Mouse (Mus musculus) splenic B cell, adult 2 months (primary cell): ENCODE measurements around the gene Lct.

Experiments
- DNase-seq: peaks from one replicate; pipeline ENCODE4 v3.0.0-alpha.2; 2011; ENCODE audit warnings: low read depth, low spot score
- H3K27me3 ChIP-seq: 2 replicates; pipeline ENCODE4 v1.6.1; 2012; ENCODE audit warnings: mild to moderate bottlenecking, low read length, moderate library complexity, mixed read lengths; ENCODE audit not compliant: control insufficient read depth, poor library complexity, insufficient read depth, severe bottlenecking
- H3K36me3 ChIP-seq: 2 replicates; pipeline ENCODE4 v1.6.1; 2012; ENCODE audit warnings: mild to moderate bottlenecking, low read length, moderate library complexity, mixed read lengths; ENCODE audit not compliant: control insufficient read depth, poor library complexity, insufficient read depth, severe bottlenecking

The Lct gene

DNA sequence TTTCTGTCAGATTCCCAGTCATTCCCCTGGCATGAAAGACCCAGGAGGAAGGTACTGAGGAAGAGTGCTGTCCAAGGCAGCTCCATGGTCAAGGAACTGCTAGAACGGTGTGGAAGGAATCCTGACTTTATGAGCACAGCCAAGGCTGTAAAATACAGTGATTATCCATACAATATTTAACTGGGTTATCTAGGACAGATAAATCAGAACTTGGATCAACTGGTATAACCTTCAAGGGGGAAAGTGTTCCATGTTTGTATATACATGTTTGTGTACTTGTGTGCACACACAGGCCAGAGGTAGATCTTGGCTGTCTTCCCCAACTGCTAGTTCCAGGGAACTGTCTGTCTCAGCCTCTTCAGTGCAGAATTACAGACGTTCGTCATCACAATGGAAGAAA, at the start of gene Lct:
TSS of gene Lct (minus strand) at position 101 of the 400 bp plus-strand sequence.
- Histone ChIP-seq H3K36me3 (peaks cover 2% of the 10 kb centered on the region), H3K27me3 (no peaks in the 10 kb centered on the region)
- DNase-seq, result no peak

DNA sequence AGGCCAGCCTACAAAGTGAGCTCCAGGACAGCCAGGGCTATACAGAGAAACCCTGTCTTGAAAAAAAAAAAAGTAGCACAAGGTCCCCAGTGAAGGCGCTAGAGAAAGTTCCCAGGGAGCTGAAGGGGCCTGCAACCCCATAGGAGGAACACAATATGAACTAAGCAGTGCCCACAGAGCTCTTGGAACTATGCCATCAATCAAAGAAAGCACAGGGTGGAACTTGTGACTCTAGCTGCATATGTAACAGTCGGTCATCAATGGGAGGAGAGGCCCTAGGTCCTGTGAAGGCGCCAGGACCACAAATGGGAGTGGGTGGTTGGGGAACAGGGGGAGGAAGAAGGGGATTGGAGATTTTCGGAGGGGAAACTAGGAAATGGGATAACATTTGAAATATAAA, 48.7 kb upstream of the Lct start:
- peaks cover 3% of the 10 kb centered on the region; the same call in 1 of the 2 replicates for H3K36me3 ChIP-seq
- DNase-seq, result no peak
- H3K27me3 ChIP-seq, result no peaks in the 10 kb centered on the region

DNA sequence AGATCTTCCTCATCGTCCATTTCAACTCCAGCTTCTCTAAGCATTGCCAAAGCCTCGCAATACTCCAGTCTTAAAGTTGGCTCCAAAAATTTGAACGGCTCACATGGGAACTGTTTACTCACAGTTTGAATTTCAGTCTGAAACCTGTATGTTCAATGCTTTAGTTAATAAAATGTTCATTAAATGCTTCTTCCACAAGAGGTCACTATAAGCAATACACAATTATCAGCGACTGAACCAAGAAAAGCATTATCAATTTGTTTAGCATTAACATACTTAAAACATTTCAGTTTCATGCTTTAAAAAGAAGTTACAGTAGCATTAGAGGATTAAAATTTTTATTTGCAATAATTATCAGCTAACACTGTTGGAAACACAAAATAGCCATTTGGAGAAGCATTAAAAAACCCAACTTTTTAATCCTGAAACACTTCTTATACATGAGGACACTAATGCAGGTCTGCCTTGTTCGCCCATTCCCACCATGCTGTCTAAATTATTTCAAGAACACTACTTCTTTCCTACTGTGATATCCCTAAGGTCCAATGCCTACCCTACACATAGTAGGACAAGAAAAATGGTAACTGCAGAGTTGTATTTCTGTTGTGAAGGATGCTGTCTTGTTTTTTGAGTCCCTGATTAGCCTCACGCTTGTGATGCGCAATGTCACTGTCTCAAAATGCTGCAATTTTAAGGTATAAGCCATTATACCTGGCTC, 44.2 kb upstream of the Lct start:
- DNase-seq, result peak; percentile 55
- Histone ChIP-seq H3K36me3 (no peaks in the 10 kb centered on the region), H3K27me3 (no peaks in the 10 kb centered on the region)

DNA sequence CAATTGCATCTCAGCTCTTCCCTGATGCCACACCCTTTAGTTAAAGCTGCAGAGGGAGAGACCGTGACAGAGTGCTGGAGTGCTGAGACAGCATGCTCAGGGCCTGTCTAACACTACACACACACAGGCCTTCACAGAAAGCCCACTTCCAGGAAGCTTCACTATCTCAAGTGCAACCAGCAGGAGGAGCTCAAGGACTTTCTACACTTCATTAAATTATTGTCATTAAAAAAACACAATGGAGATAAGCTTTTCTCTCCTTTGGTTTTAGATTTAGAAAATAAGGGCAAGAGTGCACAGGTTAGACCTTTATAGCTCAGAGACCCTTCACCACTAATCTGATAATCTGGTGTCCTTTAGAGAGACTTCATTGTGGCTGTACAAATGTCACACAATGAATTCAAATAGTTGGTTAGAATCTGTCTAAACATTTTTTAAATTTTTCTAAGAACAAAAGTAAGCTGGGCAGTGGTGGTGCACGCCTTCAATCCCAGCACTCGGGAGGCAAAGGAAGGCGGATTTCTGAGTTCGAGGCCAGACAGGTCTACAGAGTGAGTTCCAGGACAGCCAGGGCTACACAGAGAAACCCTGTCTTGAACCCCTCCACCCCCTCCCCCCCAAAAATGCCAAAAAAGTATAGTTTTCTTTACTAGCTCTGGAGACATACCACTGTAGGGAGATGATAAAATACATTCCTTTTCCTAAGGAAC, 40.8 kb upstream of the Lct start:
- Histone ChIP-seq H3K27me3 (no peaks in the 10 kb centered on the region), H3K36me3 (no peaks in the 10 kb centered on the region; the same call in 1 of the 2 replicates)
- DNase-seq, result peak; percentile 78

DNA sequence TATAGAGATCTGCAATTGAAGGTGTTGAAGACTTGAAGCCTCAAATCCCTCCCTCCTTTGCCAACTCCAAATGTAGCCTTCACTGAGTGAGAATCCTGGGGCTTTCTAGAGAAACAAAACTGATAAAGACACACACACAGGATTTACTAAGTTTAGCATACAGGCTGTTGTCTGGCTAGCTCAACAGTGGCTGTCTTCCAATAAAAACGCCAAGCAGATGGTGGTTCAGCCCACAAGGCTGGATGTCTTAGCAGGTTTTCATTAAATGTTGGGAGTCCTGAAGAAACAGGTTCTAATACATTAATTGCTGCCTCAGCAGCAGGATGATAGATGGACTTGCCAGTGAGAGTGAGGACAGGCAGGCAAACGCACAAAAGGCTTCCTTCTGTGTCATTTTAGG, 32.5 kb upstream of the Lct start:
- DNase-seq, result no peak
- H3K36me3 ChIP-seq, result no peaks in the 10 kb centered on the region; the same call in none of the 2 replicates
- H3K27me3 ChIP-seq, result no peaks in the 10 kb centered on the region

DNA sequence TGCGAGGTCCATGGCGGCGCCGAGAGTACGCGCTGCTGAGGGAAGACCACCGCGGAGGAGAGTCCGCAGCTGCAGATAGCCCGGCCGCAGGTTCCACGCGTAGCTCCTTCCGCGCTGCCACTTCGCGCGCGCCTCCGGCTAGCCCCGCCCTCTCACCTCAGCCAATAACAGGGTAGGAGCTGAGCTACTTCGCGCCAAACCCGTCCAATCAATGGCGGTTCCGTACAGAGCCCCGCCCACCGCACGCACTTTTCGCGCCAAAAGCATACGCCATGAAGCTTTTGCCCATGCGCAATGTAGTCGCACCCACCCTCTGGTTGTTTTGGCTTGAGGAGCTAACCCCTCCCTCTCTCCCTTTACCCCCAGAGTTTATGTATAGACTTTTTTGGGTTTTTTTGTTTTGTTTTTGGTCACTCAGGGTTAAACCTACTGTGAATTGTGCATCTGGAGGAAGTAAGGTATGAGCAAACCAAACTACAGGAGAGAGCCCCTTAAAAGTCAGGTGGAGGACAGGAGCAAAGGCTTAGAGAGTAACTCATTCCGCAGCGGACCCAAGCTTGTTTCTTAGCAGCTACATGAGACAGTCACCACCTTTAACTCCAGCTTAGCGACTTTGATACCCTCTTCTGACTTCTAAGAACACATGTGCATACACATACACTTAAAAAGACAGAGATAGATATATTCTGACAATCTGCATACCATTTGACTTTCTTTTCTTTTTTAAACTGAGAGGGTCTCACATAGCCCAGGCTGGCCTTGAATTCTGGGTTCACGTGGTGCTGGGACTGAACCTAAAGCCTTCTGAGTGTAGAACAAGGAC, 31.6 kb upstream of the Lct start, which contains the start of gene Mcm6:
TSS of gene Mcm6 (minus strand) at position 111 of the 823 bp plus-strand sequence.
- peak; percentile 96 for DNase-seq
- H3K27me3 ChIP-seq, result no peaks in the 10 kb centered on the region
- peaks cover under 1% of the 10 kb centered on the region for H3K36me3 ChIP-seq

DNA sequence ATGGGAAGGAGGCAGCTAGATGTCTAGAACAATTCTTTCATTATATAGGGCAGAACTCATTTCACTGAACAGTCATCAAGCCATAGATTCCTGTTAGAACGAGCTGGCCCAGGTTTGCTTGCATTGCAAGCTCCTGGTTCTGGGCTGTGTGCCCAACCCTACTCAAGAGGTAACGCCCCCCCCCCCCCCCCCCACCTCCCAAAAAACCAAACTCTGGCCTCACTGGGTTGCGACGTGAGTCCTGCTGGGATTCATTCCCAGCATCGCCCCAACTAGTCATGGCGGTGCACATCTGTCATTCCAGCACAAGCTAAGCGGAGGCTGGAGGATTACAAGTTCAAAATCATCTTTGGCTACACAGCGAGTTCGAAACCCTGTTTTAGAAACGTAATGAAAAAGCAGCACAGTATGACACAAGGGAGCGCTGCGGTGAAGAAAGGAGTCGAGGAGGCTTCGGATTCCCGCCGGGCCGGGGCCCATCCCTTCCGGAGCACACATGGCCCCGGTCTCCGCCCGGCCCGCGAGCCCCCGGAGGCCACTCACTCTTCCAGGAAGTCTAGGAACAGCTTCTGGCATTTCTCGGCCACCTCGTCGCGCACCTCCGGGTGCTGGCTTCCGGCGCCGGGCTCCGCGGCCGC, 30.9 kb upstream of the Lct start:
- H3K36me3 ChIP-seq, result peaks cover 2% of the 10 kb centered on the region
- no peak for DNase-seq
- no peaks in the 10 kb centered on the region for H3K27me3 ChIP-seq

DNA sequence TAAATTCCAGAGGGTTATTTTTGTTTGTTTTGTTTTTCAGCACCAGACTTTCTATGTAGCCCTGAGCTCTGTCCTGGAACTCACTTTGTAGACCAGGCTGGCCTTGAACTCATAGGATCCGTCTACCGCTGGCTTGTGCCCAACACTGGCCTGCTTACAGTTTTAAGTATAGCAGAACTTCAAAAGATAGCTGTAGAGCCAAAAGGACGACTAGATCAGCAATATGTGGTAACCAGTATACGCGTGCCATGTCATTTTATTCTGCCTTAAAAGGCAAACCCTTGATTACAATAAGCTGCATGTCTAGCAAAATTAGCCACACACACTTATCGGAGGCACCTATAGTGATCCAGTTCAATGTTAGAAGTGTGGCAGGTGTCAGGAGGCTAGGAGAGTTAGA, 30.2 kb upstream of the Lct start:
- Histone ChIP-seq H3K27me3 (no peaks in the 10 kb centered on the region), H3K36me3 (peaks cover 2% of the 10 kb centered on the region)
- no peak for DNase-seq

DNA sequence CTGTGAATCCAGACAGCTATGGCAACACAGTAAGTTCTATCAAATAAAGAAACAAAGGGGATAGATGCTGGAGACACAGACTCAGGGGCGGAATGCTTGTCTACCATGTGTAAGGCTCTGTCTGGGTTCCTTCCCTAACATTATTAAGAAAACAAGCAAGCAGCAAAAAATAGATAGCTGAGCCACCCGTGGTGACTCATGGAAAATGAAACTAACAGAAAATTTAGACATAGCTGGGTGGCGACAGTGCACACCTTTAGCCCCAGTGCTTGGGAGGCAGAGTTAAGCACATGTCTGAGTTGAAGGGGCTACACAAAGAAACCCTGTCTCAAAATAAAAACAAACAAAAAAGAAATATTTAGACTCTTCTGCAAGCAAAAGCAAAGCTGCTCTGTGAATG, 29.3 kb upstream of the Lct start:
- DNase-seq, result peak; percentile 49
- peaks cover 2% of the 10 kb centered on the region for H3K36me3 ChIP-seq

DNA sequence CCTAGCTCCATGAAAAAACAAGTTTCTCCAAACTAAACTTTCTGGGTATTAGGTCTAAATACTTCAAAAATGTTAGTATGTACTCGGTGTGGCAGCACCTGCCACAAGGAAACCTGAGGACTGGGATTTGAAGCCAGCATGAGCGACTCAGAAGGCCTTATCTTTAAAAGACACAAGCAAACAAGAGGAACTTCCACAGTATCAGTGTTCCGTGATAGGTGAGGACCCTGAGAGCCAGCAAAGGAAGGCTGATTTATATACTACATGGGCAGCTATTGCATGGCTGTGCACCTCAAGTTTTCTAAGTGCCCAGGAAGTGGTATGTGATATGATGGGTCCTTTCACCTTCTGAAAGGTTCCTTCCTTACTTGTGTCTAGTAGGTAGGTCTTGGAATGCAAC, 25.0 kb upstream of the Lct start:
- no peak for DNase-seq
- H3K36me3 ChIP-seq, result peaks cover 8% of the 10 kb centered on the region
- H3K27me3 ChIP-seq, result no peaks in the 10 kb centered on the region

More for the DNA sequence above, 29.3 kb upstream of the Lct start:
- H3K27me3 ChIP-seq, result no peaks in the 10 kb centered on the region

DNA sequence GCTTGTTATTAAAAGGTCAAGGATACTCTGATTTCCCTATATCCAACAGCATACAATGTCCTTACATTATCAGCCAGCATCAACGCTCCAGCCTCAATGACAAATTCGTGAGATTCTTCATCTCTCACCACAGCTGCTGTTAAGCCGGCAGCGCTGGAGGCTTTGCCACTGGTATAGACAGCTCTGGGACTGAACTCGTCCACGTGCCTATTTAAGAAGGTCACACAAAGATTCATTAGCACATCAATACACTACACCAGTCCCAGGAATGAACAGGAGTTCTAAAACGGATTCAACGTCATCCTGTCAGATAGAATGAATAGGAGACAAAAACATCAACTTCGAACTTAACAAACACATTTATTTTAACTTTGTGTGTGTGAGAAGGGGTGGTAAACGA, 16.1 kb upstream of the Lct start:
- Histone ChIP-seq H3K27me3 (no peaks in the 10 kb centered on the region), H3K36me3 (peaks cover 25% of the 10 kb centered on the region)
- DNase-seq, result no peak

DNA sequence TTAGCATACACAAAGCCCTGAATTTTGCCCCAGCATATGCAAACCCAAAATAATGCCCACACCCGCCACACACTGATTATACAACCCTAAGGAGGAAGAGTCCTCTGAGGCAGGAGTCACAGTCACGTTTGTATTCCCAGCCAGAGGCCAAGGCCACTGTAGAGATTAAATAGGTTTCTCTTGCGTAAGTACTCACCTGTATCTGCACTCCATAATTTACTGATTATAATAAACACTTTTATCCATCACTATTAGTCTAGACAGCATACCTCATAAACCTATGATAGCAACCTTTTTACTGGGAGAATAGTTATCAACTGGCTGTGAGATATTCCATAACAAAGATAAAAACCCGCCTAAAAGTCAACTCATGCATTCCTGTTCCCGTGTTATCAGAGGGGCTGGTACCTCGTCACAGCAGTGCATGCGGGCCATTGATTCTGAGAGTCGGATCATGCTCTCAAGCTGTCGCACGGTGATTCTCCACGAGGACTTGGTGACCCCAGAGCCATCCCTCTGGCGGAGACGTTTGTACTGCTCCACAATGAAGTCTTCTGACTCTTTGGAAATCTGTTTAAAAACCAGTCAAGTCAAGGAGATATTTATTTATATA, 9.7 kb upstream of the Lct start:
- H3K27me3 ChIP-seq, result no peaks in the 10 kb centered on the region
- no peak for DNase-seq
- H3K36me3 ChIP-seq, result peaks cover 25% of the 10 kb centered on the region; the same call in 1 of the 2 replicates

DNA sequence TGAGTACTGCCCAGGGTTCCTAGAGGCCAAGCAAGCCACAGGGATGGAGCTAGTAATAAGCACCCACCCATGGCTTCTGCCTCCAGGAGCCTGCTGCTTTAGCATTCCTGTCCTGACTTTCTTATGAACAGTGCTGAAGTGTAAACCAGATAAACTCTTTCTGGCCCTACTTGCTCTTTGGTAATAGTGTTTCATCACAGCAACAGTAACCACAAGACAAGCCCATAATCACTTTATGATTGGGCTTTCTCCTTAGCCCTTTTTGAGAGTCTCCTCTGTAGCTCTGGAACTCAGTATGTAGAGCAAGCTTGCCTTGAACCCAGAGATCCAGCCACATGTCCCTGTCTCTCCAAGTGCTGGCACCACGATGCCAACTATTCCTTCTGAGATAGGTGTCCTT, 2.2 kb upstream of the Lct start:
- Histone ChIP-seq H3K36me3 (peaks cover 4% of the 10 kb centered on the region), H3K27me3 (no peaks in the 10 kb centered on the region)
- DNase-seq, result no peak

DNA sequence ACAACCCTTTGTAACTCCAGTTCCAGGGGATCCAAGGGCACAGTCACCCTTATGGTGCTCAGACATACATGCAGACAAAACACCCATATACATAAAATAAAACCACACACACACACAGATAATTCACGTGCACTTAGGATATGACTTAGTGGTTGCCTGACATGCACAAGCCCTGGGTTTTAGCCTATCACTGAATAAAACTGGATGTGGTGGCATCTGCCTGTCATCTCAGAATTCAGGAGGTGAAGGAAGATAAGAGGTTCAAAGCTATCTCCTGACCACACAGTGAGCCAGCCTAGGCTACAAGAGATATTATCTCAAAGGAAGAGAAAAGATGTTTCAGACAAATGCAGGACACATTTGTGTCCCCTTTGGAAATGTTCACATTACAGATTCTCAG, 953 bp downstream of the Lct start:
- no peaks in the 10 kb centered on the region for H3K27me3 ChIP-seq
- no peak for DNase-seq

More for the DNA sequence above, 953 bp downstream of the Lct start:
- H3K36me3 ChIP-seq, result no peaks in the 10 kb centered on the region; the same call in none of the 2 replicates
